Mouse (Mus musculus) CH12.LX (cell line): ENCODE measurements at regions not wholly inside any gene's neighbourhood (a gene's known extent, or its start where the extent isn't known, plus 50 kb on each side); places are given as distances from the start of the nearest gene placed in this dataset.

Source experiments
- DNase-seq: peaks from one replicate; pipeline ENCODE4 v3.0.0-alpha.2; 2013; ENCODE audit errors: extremely low read depth
- H3K27ac ChIP-seq: 2 replicates; pipeline ENCODE4 v1.5.1; 2012; ENCODE audit warnings: low read depth, mild to moderate bottlenecking, control low read depth, moderate library complexity; ENCODE audit not compliant: insufficient read depth
- H3K27me3 ChIP-seq: replicated peaks from 2 replicates; pipeline ENCODE3; 2012; ENCODE audit warnings: inconsistent platforms
- H3K36me3 ChIP-seq, 2 experiments: replicated peaks in 1 of 2; 2 replicates each; pipeline versions ENCODE3 to v1.6.1; 2012; ENCODE audit warnings: inconsistent platforms in 1 of 2, low read length in 1 of 2, mild to moderate bottlenecking in 1 of 2, mixed read lengths in 1 of 2, moderate library complexity in 1 of 2; ENCODE audit not compliant: control insufficient read depth in 1 of 2, insufficient read depth in 1 of 2
- H3K4me1 ChIP-seq, 2 experiments: 2 replicates each; pipeline ENCODE4 v1.6.1; 2012; ENCODE audit warnings: inconsistent platforms in 1 of 2, moderate library complexity in 1 of 2; ENCODE audit not compliant: insufficient read depth in 2 of 2, control insufficient read depth in 1 of 2
- H3K4me2 ChIP-seq: 2 replicates; pipeline ENCODE4 v1.6.1; 2012; ENCODE audit warnings: low read depth, mild to moderate bottlenecking, control low read depth; ENCODE audit not compliant: poor library complexity, insufficient read depth, severe bottlenecking
- H3K4me3 ChIP-seq, 3 experiments: fragments of 150-350 bp in 1 of 3; sonication (generic) in 1 of 3; replicated peaks in 1 of 3; 2 replicates each; pipeline versions ENCODE3 to v1.5.1; 2011 to 2012; ENCODE audit warnings: low read depth in 2 of 3, low read length in 2 of 3, mild to moderate bottlenecking in 2 of 3, moderate library complexity in 2 of 3, control low read depth in 1 of 3, improper control_type of control experiment in 1 of 3, inconsistent platforms in 1 of 3, mixed read lengths in 1 of 3; ENCODE audit not compliant: poor library complexity in 1 of 3
- H3K79me2 ChIP-seq: replicated peaks from 2 replicates; pipeline ENCODE4 v1.6.1; 2012; ENCODE audit warnings: mild to moderate bottlenecking, moderate library complexity; ENCODE audit not compliant: control insufficient read depth, poor library complexity, insufficient read depth, severe bottlenecking; ENCODE audit errors: extremely low read depth
- H3K9ac ChIP-seq: 2 replicates; pipeline ENCODE4 v1.6.1; 2012; ENCODE audit warnings: low read depth, mild to moderate bottlenecking, control low read depth, moderate library complexity; ENCODE audit not compliant: insufficient read depth
- H3K9me3 ChIP-seq: replicated peaks from 2 replicates; pipeline ENCODE3; 2012; ENCODE audit warnings: low read length, inconsistent platforms, mixed read lengths
- BHLHE40 ChIP-seq: IDR thresholded peaks from 2 replicates; pipeline ENCODE4 v1.6.1; 2011; ENCODE audit warnings: mild to moderate bottlenecking, low read depth, low read length, improper control_type of control experiment
- CHD1 ChIP-seq: IDR thresholded peaks from 2 replicates; pipeline ENCODE4 v1.6.1; 2012; ENCODE audit warnings: low read depth, low read length, improper control_type of control experiment, inconsistent platforms
- CHD2 ChIP-seq: IDR thresholded peaks from 2 replicates; pipeline ENCODE4 v1.6.1; 2011; ENCODE audit warnings: low read length, improper control_type of control experiment
- E2F4 ChIP-seq: IDR thresholded peaks from 2 replicates; pipeline ENCODE4 v1.6.1; 2011; ENCODE audit warnings: low read depth, low read length, improper control_type of control experiment; ENCODE audit not compliant: insufficient replicate concordance
- ETS1 ChIP-seq: conservative IDR thresholded peaks from 2 replicates; pipeline ENCODE4 v1.6.1; 2012; ENCODE audit warnings: low read depth, mild to moderate bottlenecking, inconsistent platforms, low read length, improper control_type of control experiment, moderate library complexity
- GABPA ChIP-seq: IDR thresholded peaks from 2 replicates; pipeline ENCODE4 v1.6.1; 2012; ENCODE audit warnings: low read depth, low read length, improper control_type of control experiment, inconsistent platforms; ENCODE audit not compliant: insufficient replicate concordance
- JUN ChIP-seq: IDR thresholded peaks from 2 replicates; pipeline ENCODE4 v1.6.1; 2011; ENCODE audit warnings: low read depth, mild to moderate bottlenecking, low read length, improper control_type of control experiment, moderate library complexity; ENCODE audit not compliant: insufficient read depth
- MAZ ChIP-seq: IDR thresholded peaks from 2 replicates; pipeline ENCODE4 v1.6.1; 2012; ENCODE audit warnings: low read depth, mild to moderate bottlenecking, inconsistent platforms, low read length, improper control_type of control experiment, moderate library complexity
- MEF2A ChIP-seq: IDR thresholded peaks from 2 replicates; pipeline ENCODE4 v1.6.1; 2014; ENCODE audit warnings: low read depth, mild to moderate bottlenecking, inconsistent platforms, low read length, improper control_type of control experiment, borderline replicate concordance
- MXI1 ChIP-seq: IDR thresholded peaks from 2 replicates; pipeline ENCODE4 v1.6.1; 2011; ENCODE audit warnings: mild to moderate bottlenecking, low read depth, low read length, improper control_type of control experiment
- NRF1 ChIP-seq: IDR thresholded peaks from 2 replicates; pipeline ENCODE4 v1.6.1; 2014; ENCODE audit warnings: low read depth, mild to moderate bottlenecking, inconsistent platforms, low read length, improper control_type of control experiment, moderate library complexity
- POLR2A ChIP-seq: IDR thresholded peaks from 2 replicates; pipeline ENCODE4 v1.6.1; 2011; ENCODE audit warnings: low read depth, mild to moderate bottlenecking, improper control_type of control experiment, low read length
- RCOR1 ChIP-seq: conservative IDR thresholded peaks from 2 replicates; pipeline ENCODE4 v1.6.1; 2012; ENCODE audit warnings: low read depth, mild to moderate bottlenecking, inconsistent platforms, low read length, improper control_type of control experiment
- SIN3A ChIP-seq: IDR thresholded peaks from 2 replicates; pipeline ENCODE4 v1.6.1; 2012; ENCODE audit warnings: low read length, improper control_type of control experiment, inconsistent platforms
- SMC3 ChIP-seq: IDR thresholded peaks from 2 replicates; pipeline ENCODE4 v1.6.1; 2011; ENCODE audit warnings: low read depth, low read length, improper control_type of control experiment
- TBP ChIP-seq: conservative IDR thresholded peaks from 2 replicates; pipeline ENCODE4 v1.6.1; 2011; ENCODE audit warnings: low read depth, low read length, improper control_type of control experiment
- TCF12 ChIP-seq: IDR thresholded peaks from 2 replicates; pipeline ENCODE4 v1.6.1; 2014; ENCODE audit warnings: low read depth, mild to moderate bottlenecking, inconsistent platforms, low read length, improper control_type of control experiment
- UBTF ChIP-seq: IDR thresholded peaks from 2 replicates; pipeline ENCODE4 v1.6.1; 2012; ENCODE audit warnings: low read depth, mild to moderate bottlenecking, inconsistent platforms, low read length, improper control_type of control experiment, moderate library complexity
- USF1 ChIP-seq: IDR thresholded peaks from 2 replicates; pipeline ENCODE4 v1.6.1; 2014; ENCODE audit warnings: low read depth, mild to moderate bottlenecking, inconsistent platforms, low read length, improper control_type of control experiment
- USF2 ChIP-seq: conservative IDR thresholded peaks from 2 replicates; pipeline ENCODE4 v1.6.1; 2011; ENCODE audit warnings: low read depth, low read length, improper control_type of control experiment
- ZMIZ1 ChIP-seq: IDR thresholded peaks from 2 replicates; pipeline ENCODE4 v1.6.1; 2012; ENCODE audit warnings: low read depth, mild to moderate bottlenecking, inconsistent platforms, low read length, improper control_type of control experiment
- dilution Hi-C: fragments of 300-500 bp; cut with MboI; formaldehyde crosslinking; loops from 2 replicates; pipeline ENCODE4 v1.14.3; 2020; ENCODE audit warnings: low sequenced_read_pairs; ENCODE audit not compliant: extremely low pct_unique_long_range_greater_than_20kb, extremely low pct_ligation_motif_present
- in situ Hi-C: fragments of 300-500 bp; cut with MboI; formaldehyde crosslinking; loops from 3 replicates; pipeline ENCODE4 v1.14.3; 2019; ENCODE audit warnings: low sequenced_read_pairs, low pct_ligation_motif_present, low pct_unique_long_range_greater_than_20kb, mixed read lengths

- H3K27ac ChIP-seq = no peak overlapping the region
- H3K4me2 ChIP-seq = no peak overlapping the region
- dilution Hi-C loops = no loop called here
- in situ Hi-C loops = no loop called here
- H3K9me3 ChIP-seq = peaks cover 32% of the 10 kb centered on the region
- H3K4me3 ChIP-seq = no peak overlapping the region
- H3K27me3 ChIP-seq = no peaks in the 10 kb centered on the region
- no peak overlapping the region for H3K9ac ChIP-seq
- H3K79me2 ChIP-seq = no peaks in the 10 kb centered on the region
- DNase-seq = no peak
- H3K36me3 ChIP-seq = no peaks in the 10 kb centered on the region
- TF ChIP-seq NRF1 (no peak), SMC3 (no peak), USF2 (no peak), USF1 (no peak), TCF12 (no peak), E2F4 (no peak), JUN (no peak), MEF2A (no peak), CHD1 (no peak), MXI1 (no peak), SIN3A (no peak)
- H3K4me1 ChIP-seq = no peaks in the 10 kb centered on the region
These were observed 1636.8 kb upstream of the Cdh9 start for GRCm38 (mm10) chr15:15091531-15092290.

GRCm38 (mm10) chr15:15097391-15097790 is 1631.2 kb upstream of the Cdh9 start:
- Histone ChIP-seq H3K9ac (no peak overlapping the region), H3K36me3 (no peaks in the 10 kb centered on the region), H3K4me3 (no peak overlapping the region), H3K9me3 (peaks cover 32% of the 10 kb centered on the region), H3K79me2 (no peaks in the 10 kb centered on the region), H3K4me2 (no peak overlapping the region), H3K27ac (no peak overlapping the region), H3K4me1 (no peaks in the 10 kb centered on the region), H3K27me3 (no peaks in the 10 kb centered on the region)
- dilution Hi-C loops = no loop called here
- no peak for DNase-seq
- in situ Hi-C loops = no loop called here
- TF ChIP-seq GABPA = no peak
- TF ChIP-seq ETS1 = no peak

DNA sequence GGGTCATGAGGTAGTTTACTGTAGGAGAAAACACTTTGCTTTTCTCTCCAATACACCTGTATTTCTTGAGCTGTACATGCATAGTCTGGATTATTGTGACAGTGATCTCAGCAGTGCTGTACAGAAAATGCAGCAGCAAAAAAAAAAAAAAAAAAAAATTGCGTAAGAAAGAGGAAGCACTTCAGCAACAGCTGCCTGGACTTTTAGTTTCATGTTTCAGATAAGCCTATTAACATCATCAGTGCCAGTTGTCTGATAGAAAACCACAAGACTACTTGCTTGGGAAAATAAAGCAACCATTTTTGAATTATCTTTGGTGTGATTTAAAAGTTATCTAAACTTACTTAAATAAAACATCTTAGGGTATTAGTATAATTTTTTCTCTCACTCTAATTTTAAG is 1626.4 kb upstream of the Cdh9 start:
- no peak for TF ChIP-seq ZMIZ1
- TF ChIP-seq POLR2A = no peak
- no peak for TF ChIP-seq UBTF
- TF ChIP-seq CHD2 = no peak
- no peak for TF ChIP-seq MAZ
- TF ChIP-seq ETS1 = no peak
- TF ChIP-seq BHLHE40 = no peak
- no peak for TF ChIP-seq GABPA
- no peak for TF ChIP-seq TCF12
- no peak for TF ChIP-seq MXI1
- no peak for TF ChIP-seq RCOR1
- TF ChIP-seq TBP = no peak
- no peak for TF ChIP-seq SIN3A
- no peaks in the 10 kb centered on the region for H3K79me2 ChIP-seq
- H3K27ac ChIP-seq = no peak overlapping the region
- H3K4me1 ChIP-seq = no peaks in the 10 kb centered on the region
- H3K36me3 ChIP-seq = no peaks in the 10 kb centered on the region
- no peaks in the 10 kb centered on the region for H3K27me3 ChIP-seq
- no peak for DNase-seq
- peaks cover 32% of the 10 kb centered on the region for H3K9me3 ChIP-seq
- dilution Hi-C loops = no loop called here
- no peak overlapping the region for H3K4me2 ChIP-seq
- in situ Hi-C loops = no loop called here
- H3K9ac ChIP-seq = no peak overlapping the region
- H3K4me3 ChIP-seq = no peak overlapping the region
